Mouse (Mus musculus) heart, embryonic 10.5 days (tissue): ENCODE measurements around the gene Cstf1. TPM values are rescaled to one million over a fixed set of nuclear protein-coding genes. Genes with fewer than 3 reads are reported as not detected.

Experiments used
- DNase-seq: peaks from one replicate; pipeline ENCODE4 v3.0.0-alpha.2; 2017; ENCODE audit warnings: low spot score
- H3K27ac ChIP-seq: fragments of 300-500 bp; sonication (generic); 2 replicates; pipeline ENCODE4 v1.5.1; 2016; ENCODE audit warnings: mild to moderate bottlenecking
- H3K27me3 ChIP-seq: fragments of 300-500 bp; sonication (generic); 2 replicates; pipeline ENCODE4 v1.6.1; 2016; ENCODE audit warnings: mild to moderate bottlenecking; ENCODE audit not compliant: poor library complexity, insufficient read depth, severe bottlenecking
- H3K36me3 ChIP-seq: fragments of 300-500 bp; sonication (generic); 2 replicates; pipeline ENCODE4 v1.6.1; 2016; ENCODE audit warnings: mild to moderate bottlenecking, moderate library complexity
- H3K4me1 ChIP-seq: fragments of 300-500 bp; sonication (generic); 2 replicates; pipeline ENCODE4 v1.6.1; 2016; ENCODE audit warnings: mild to moderate bottlenecking
- H3K4me3 ChIP-seq: fragments of 300-500 bp; sonication (generic); 2 replicates; pipeline ENCODE4 v1.5.1; 2016; ENCODE audit warnings: mild to moderate bottlenecking, moderate library complexity
- H3K9me3 ChIP-seq: fragments of 300-500 bp; sonication (generic); 2 replicates; pipeline ENCODE4 v1.6.1; 2016; ENCODE audit warnings: mild to moderate bottlenecking, moderate library complexity
- WGBS: fragments of 180-500 bp; shearing (Covaris S2); methylation state at CpG from one replicate; pipeline ENCODE4 v1.1.7; 2016; 5-methylcytosine and 5-hydroxymethylcytosine counted together
- polyA plus RNA-seq: library from polyadenylated mRNA; unstranded; fragments of >200 nt; fragmentation: Nextera tagmentation; extraction: Ambion mirVana; gene quantifications from 2 replicates; pipeline ENCODE4 v1.2.1, GENCODE M21; 2016

Cstf1 gene
- polyA plus RNA-seq, 1 experiment from 2014 or later = 48.3 TPM

- 55% methylated on average over 4 of the region's 4 CpGs for WGBS
- Histone ChIP-seq H3K9me3 (no peaks in the 10 kb centered on the region), H3K27ac (no peak overlapping the region), H3K36me3 (no peaks in the 10 kb centered on the region), H3K4me1 (peaks cover 19% of the 10 kb centered on the region; the same call in 1 of the 2 replicates), H3K4me3 (no peak overlapping the region), H3K27me3 (peaks cover 7% of the 10 kb centered on the region)
- DNase-seq = no peak
Observed at GRCm38 (mm10) chr2:172406173-172406572, 35.7 kb downstream of the Cstf1 start.

GRCm38 (mm10) chr2:172407499-172407898 lies 37.0 kb downstream of the Cstf1 start:
- no peaks in the 10 kb centered on the region for H3K9me3 ChIP-seq
- H3K36me3 ChIP-seq = no peaks in the 10 kb centered on the region
- peaks cover 7% of the 10 kb centered on the region for H3K27me3 ChIP-seq
- peaks cover 16% of the 10 kb centered on the region for H3K4me1 ChIP-seq
- DNase-seq = no peak
- no peak overlapping the region for H3K4me3 ChIP-seq
- no peak overlapping the region for H3K27ac ChIP-seq
- WGBS = 84% methylated on average over 2 of the region's 2 CpGs

- H3K36me3 ChIP-seq = no peaks in the 10 kb centered on the region
- 71% methylated on average over 2 of the region's 2 CpGs for WGBS
- no peak for DNase-seq
- H3K9me3 ChIP-seq = no peaks in the 10 kb centered on the region
- H3K4me3 ChIP-seq = no peak overlapping the region
- H3K27ac ChIP-seq = no peak overlapping the region
- H3K4me1 ChIP-seq = peaks cover 29% of the 10 kb centered on the region
- peaks cover 2% of the 10 kb centered on the region; the same call in 1 of the 2 replicates for H3K27me3 ChIP-seq
Observed at GRCm38 (mm10) chr2:172410686-172411085, 40.2 kb downstream of the Cstf1 start.

GRCm38 (mm10) chr2:172411091-172411490 lies 40.6 kb downstream of the Cstf1 start:
- DNase-seq = no peak
- 78% methylated on average over 11 of the region's 11 CpGs for WGBS
- H3K4me3 ChIP-seq = no peak overlapping the region

GRCm38 (mm10) chr2:172412454-172412853 lies 42.0 kb downstream of the Cstf1 start:
- peak; percentile 81 for DNase-seq
- WGBS = 1% methylated on average over 9 of the region's 9 CpGs
- no peaks in the 10 kb centered on the region for H3K9me3 ChIP-seq
- no peaks in the 10 kb centered on the region for H3K36me3 ChIP-seq
- H3K27ac ChIP-seq = peak overlapping the region; percentile 36; the same call in 1 of the 2 replicates
- peaks cover 13% of the 10 kb centered on the region for H3K27me3 ChIP-seq
- peak overlapping the region; percentile 4 for H3K4me3 ChIP-seq
- peaks cover 29% of the 10 kb centered on the region for H3K4me1 ChIP-seq

More at GRCm38 (mm10) chr2:172411091-172411490, 40.6 kb downstream of the Cstf1 start:
- H3K27me3 ChIP-seq = peaks cover 6% of the 10 kb centered on the region
- H3K9me3 ChIP-seq = no peaks in the 10 kb centered on the region
- no peaks in the 10 kb centered on the region for H3K36me3 ChIP-seq
- H3K27ac ChIP-seq = no peak overlapping the region
- H3K4me1 ChIP-seq = peaks cover 29% of the 10 kb centered on the region

GRCm38 (mm10) chr2:172413273-172413672 lies 42.8 kb downstream of the Cstf1 start:
- Histone ChIP-seq H3K36me3 (no peaks in the 10 kb centered on the region), H3K27ac (peak overlapping the region; percentile 67), H3K4me1 (peaks cover 26% of the 10 kb centered on the region), H3K9me3 (no peaks in the 10 kb centered on the region), H3K27me3 (peaks cover 13% of the 10 kb centered on the region), H3K4me3 (no peak overlapping the region)
- DNase-seq = no peak
- WGBS = 9% methylated on average over 4 of the region's 4 CpGs

- peak overlapping the region; percentile 67 for H3K27ac ChIP-seq
- WGBS = 44% methylated on average over 5 of the region's 5 CpGs
Observed at GRCm38 (mm10) chr2:172413894-172414293, 43.4 kb downstream of the Cstf1 start.

GRCm38 (mm10) chr2:172416218-172416617 lies 45.7 kb downstream of the Cstf1 start:
- Histone ChIP-seq H3K36me3 (no peaks in the 10 kb centered on the region), H3K4me3 (no peak overlapping the region), H3K4me1 (peaks cover 18% of the 10 kb centered on the region), H3K27ac (no peak overlapping the region), H3K27me3 (peaks cover 13% of the 10 kb centered on the region), H3K9me3 (no peaks in the 10 kb centered on the region)
- 53% methylated on average over 12 of the region's 12 CpGs for WGBS
- no peak for DNase-seq

More at GRCm38 (mm10) chr2:172413894-172414293, 43.4 kb downstream of the Cstf1 start:
- no peak overlapping the region for H3K4me3 ChIP-seq
- no peak for DNase-seq
- peaks cover 21% of the 10 kb centered on the region for H3K4me1 ChIP-seq
- H3K36me3 ChIP-seq = no peaks in the 10 kb centered on the region
- H3K27me3 ChIP-seq = peaks cover 13% of the 10 kb centered on the region
- H3K9me3 ChIP-seq = no peaks in the 10 kb centered on the region

- Histone ChIP-seq H3K36me3 (no peaks in the 10 kb centered on the region), H3K9me3 (no peaks in the 10 kb centered on the region), H3K4me3 (no peak overlapping the region), H3K27me3 (peaks cover 13% of the 10 kb centered on the region), H3K4me1 (peaks cover 18% of the 10 kb centered on the region), H3K27ac (no peak overlapping the region)
- WGBS = 87% methylated on average over 5 of the region's 5 CpGs
- DNase-seq = no peak
Observed at GRCm38 (mm10) chr2:172416876-172417275, 46.4 kb downstream of the Cstf1 start.

GRCm38 (mm10) chr2:172418208-172418607 lies 47.7 kb downstream of the Cstf1 start:
- Histone ChIP-seq H3K27me3 (peaks cover 18% of the 10 kb centered on the region), H3K36me3 (no peaks in the 10 kb centered on the region), H3K4me1 (peaks cover 8% of the 10 kb centered on the region), H3K27ac (no peak overlapping the region), H3K9me3 (no peaks in the 10 kb centered on the region), H3K4me3 (no peak overlapping the region)
- 86% methylated on average over 5 of the region's 5 CpGs for WGBS
- no peak for DNase-seq

GRCm38 (mm10) chr2:172430609-172431008 lies 60.1 kb downstream of the Cstf1 start:
- peaks cover 13% of the 10 kb centered on the region for H3K4me1 ChIP-seq
- DNase-seq = peak; percentile 89
- H3K27me3 ChIP-seq = peaks cover 13% of the 10 kb centered on the region; the same call in 1 of the 2 replicates
- WGBS = 20% methylated on average over 1 of the region's 1 CpGs
- H3K27ac ChIP-seq = peak overlapping the region; percentile 52; the same call in 1 of the 2 replicates
- no peaks in the 10 kb centered on the region for H3K9me3 ChIP-seq
- no peaks in the 10 kb centered on the region for H3K36me3 ChIP-seq
- no peak overlapping the region for H3K4me3 ChIP-seq
